15 mouse cellular contexts compared by ENCODE assay signal in the genomic region with DNA sequence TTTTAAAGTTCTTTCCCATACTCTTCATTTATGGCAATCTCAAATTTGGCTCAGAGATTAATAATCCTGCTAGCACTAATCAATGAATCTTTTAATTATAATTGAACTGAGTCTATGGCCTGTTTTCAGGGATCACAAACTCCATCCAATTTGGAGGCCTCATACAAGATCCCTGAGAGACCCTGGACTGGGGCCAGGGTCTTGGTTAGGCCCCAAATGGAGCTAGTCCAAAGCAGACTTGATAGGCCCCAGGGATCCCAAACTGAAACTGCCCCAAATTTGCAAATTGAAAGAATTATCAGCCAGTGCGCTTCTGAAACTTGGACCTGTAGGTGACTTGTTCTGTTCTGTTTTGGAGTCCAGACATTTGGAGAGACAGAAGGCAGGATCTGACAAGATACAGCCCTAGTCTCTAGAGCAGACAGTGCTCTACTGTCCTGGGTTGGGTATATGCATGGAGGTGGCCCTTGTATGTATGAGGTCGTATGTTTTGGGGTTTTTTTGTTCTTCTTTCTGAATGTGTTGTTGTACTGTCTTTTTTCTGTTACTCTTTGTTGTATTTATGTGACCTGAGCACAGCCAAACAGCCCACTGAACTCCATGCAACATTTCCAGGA.
DNase-seq lines count a peak whose midpoint lies in the region; ATAC-seq lines count a peak whose summit lies in the region.
"Had no signal": no experiment of that assay in that cellular context is flagged by ENCODE, and none has a peak within 500 bp of the region (broad histone marks: within the 10 kb centered on the region; RNA-seq: fewer than 3 reads in every experiment).

No protein-coding gene starts in this region.

- DNase-seq in cerebellum, postnatal 25 days, result peak; percentile 17 to 45
- DNase-seq in heart, postnatal 10 days, result peak; percentile 1 to 2
- DNase-seq in heart, postnatal 25 days (ENCODE audit: low spot score), result no peak
- peak; percentile 4 for DNase-seq in right cerebral cortex, postnatal 4 days
- no peak for DNase-seq in right cerebral cortex, postnatal 14 days
- no peak for DNase-seq in thymus, postnatal 10 days (ENCODE audit: low spot score in 2 of 2)
- DNase-seq: cerebellum, adult 9-11 months; heart, adult 18-20 months; kidney, adult 8-10 months; lung, embryonic 14.5 days; lung, postnatal 4 days; thymus, adult 18-20 months had no signal

- intact Hi-C loops in heart, postnatal 10 days (cut with DNase I), result no loop called here
- intact Hi-C loops in heart, postnatal 25 days (cut with DNase I), result no loop called here

- no peak for ATAC-seq in cerebellum, adult (ENCODE audit: insufficient number of reproducible peaks, low FRiP score, low TSS enrichment)
- ATAC-seq: inflammation-experienced regulatory T-cells, adult 6 months; liver, embryonic 12.5 days had no signal

Comparison
In these comparisons a context has a peak if more than half of its experiments do, and no peak if none do; other contexts are left out.
1. DNase-seq: peak in cerebellum, postnatal 25 days (2 of 2), heart, postnatal 10 days (2 of 2) and right cerebral cortex, postnatal 4 days (single experiment); none in heart, postnatal 25 days (single experiment), right cerebral cortex, postnatal 14 days (single experiment) and thymus, postnatal 10 days (0 of 2).